Mouse (Mus musculus) ES-E14 (cell line): ENCODE data around the gene Cldn11. TPM values are rescaled to one million over a fixed set of nuclear protein-coding genes. Genes with fewer than 3 reads are reported as not detected.
"Not testable (repeated sequence)": the region's sequence is repeated elsewhere in the genome, so short reads cannot be mapped to it uniquely, and the experiment has no call there.

Experiments used
- DNase-seq: peaks from one replicate; pipeline ENCODE4 v3.0.0-alpha.2; 2013; ENCODE audit warnings: low read depth, low spot score
- H3K27ac ChIP-seq: 2 replicates; pipeline ENCODE4 v1.5.1; 2012; ENCODE audit warnings: low read depth, mild to moderate bottlenecking, low read length, moderate library complexity, mixed read lengths; ENCODE audit not compliant: poor library complexity, insufficient read depth, severe bottlenecking
- H3K36me3 ChIP-seq: 2 replicates; pipeline ENCODE4 v1.6.1; 2012; ENCODE audit warnings: mild to moderate bottlenecking, low read length, moderate library complexity, mixed read lengths; ENCODE audit not compliant: control insufficient read depth, poor library complexity, insufficient read depth, severe bottlenecking
- H3K4me1 ChIP-seq, 2 experiments: fragments of 150-350 bp in 1 of 2; sonication (generic) in 1 of 2; 2 replicates each; pipeline ENCODE4 v1.6.1; 2012; ENCODE audit warnings: low read length in 2 of 2, mild to moderate bottlenecking in 1 of 2, mixed read lengths in 1 of 2; ENCODE audit not compliant: control insufficient read depth in 2 of 2, insufficient read depth in 2 of 2, poor library complexity in 1 of 2
- H3K4me3 ChIP-seq, 2 experiments: fragments of 150-350 bp in 1 of 2; sonication (generic) in 1 of 2; 2 replicates each; pipeline ENCODE4 v1.5.1; 2012; ENCODE audit warnings: low read length in 2 of 2, low read depth in 1 of 2, mild to moderate bottlenecking in 1 of 2, mixed read lengths in 1 of 2; ENCODE audit not compliant: insufficient read depth in 1 of 2, poor library complexity in 1 of 2, severe bottlenecking in 1 of 2
- H3K9ac ChIP-seq: 2 replicates; pipeline ENCODE4 v1.6.1; 2012; ENCODE audit warnings: low read depth, mild to moderate bottlenecking, low read length, mixed read lengths; ENCODE audit not compliant: poor library complexity, insufficient read depth, severe bottlenecking
- H3K9me3 ChIP-seq: fragments of 150-350 bp; sonication (generic); 2 replicates; pipeline ENCODE4 v1.6.1; 2012; ENCODE audit warnings: low read depth, mild to moderate bottlenecking, low read length; ENCODE audit not compliant: control insufficient read depth, insufficient read depth
- CHD2 ChIP-seq: IDR thresholded peaks from 2 replicates; pipeline ENCODE4 v1.6.1; 2014; ENCODE audit warnings: mild to moderate bottlenecking, low read depth, low read length, inconsistent platforms
- HCFC1 ChIP-seq: IDR thresholded peaks from 2 replicates; pipeline ENCODE4 v1.6.1; 2012; ENCODE audit warnings: low read length, inconsistent platforms, borderline replicate concordance; ENCODE audit not compliant: insufficient read depth
- MAFK ChIP-seq: IDR thresholded peaks from 2 replicates; pipeline ENCODE4 v1.6.1; 2014; ENCODE audit warnings: mild to moderate bottlenecking, low read depth, low read length, inconsistent platforms; ENCODE audit not compliant: insufficient read depth
- ZC3H11A ChIP-seq: IDR thresholded peaks from 2 replicates; pipeline ENCODE4 v1.6.1; 2012; ENCODE audit warnings: low read depth, mild to moderate bottlenecking, inconsistent platforms, low read length, borderline replicate concordance
- ZNF384 ChIP-seq: IDR thresholded peaks from 2 replicates; pipeline ENCODE4 v1.6.1; 2012; ENCODE audit warnings: low read depth, low read length, inconsistent platforms
- in situ Hi-C, 2 experiments: fragments of 600-800 bp; cut with MboI; formaldehyde crosslinking; loops; one replicate each; pipeline ENCODE4 v1.15.1; 2025; ENCODE audit warnings: low sequenced_read_pairs in 2 of 2, inconsistent platforms in 1 of 2; ENCODE audit not compliant: unreplicated experiment in 2 of 2
- total RNA-seq: library from RNA; depleted of rRNA; stranded (reverse); fragments of 300-350 nt; gene quantifications from 2 replicates; pipeline ENCODE4 v1.2.3, GENCODE M21; 2012

The Cldn11 gene
- total RNA-seq, 1 experiment: 0.13 TPM

DNA sequence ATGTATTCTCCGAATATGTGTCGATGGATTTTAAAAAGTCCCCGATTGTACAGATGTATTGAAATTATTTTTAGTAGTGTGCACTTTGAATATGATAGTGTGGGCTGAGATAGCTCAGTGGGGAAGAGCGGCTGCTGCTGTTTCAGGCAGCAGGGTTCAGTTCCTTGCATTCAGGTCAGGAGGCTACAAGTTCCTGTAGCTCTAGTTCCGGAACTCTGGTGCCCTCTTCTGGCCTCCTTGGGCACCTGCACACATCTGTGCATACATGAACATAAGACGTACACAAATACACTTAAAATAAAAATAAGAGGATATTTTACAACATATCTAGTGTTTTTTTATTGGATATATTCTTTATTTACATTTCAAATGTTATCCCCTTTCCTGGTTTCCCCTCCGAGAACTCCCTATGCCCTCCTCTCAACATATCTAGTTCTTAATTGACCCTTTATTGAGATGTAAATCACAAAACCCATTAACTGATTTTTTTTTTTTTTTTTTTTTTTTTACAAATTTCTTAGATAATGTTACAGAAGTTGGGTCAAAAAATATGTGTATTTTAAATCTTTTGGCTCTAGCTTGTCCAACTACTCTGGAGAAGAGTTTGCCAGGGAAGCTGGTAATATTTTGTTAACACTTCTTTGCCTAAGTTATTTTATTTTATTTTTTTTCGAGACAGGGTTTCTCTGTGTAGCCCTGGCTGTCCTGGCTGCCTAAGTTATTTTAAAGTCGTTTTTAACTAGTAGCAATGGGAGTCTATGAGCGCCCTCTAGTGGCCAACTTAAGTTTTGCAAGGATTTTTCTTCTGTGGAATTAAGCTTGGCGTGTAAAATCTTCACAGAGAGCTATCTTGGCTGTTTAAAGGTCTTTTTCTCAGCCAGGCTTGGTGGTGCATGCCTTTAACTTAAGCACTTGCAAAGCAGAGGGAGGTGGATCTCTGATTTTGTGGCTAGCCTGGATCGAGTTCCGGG lies 11.0 kb upstream of the Cldn11 start:
- TF ChIP-seq MAFK: no peak
- TF ChIP-seq ZC3H11A: peak; percentile 86
- TF ChIP-seq ZNF384: peak; percentile 85
- in situ Hi-C loops: loop anchor here in 1 of 2 experiments (10.0 kb wide), 1 partner anchor 84 kb away; no protein-coding TSS in a partner anchor

DNA sequence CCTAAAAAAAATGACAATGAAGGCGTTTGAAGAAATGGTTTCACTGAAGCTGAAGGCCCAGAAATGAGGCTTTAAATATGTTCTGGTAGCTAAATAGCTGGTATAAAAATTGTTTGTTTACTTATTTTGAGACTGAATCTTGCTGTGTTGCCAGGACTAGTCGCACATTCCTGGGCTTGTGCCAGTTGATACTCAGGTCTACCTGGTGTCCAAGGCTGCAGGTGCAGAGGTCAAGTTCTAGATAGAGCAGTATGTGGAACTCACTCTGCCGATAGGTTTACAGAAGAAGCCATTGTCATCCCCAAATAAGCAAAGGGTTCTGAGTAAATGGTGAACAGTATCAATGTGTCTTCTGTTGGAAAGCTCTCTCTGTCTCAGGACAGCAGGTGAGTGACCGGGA lies 8.1 kb upstream of the Cldn11 start:
- TF ChIP-seq ZC3H11A (no peak), HCFC1 (no peak), ZNF384 (no peak), CHD2 (no peak), MAFK (no peak)
- Histone ChIP-seq H3K36me3 (no peaks in the 10 kb centered on the region), H3K9ac (no peak overlapping the region), H3K27ac (no peak overlapping the region), H3K4me1 (no peaks in the 10 kb centered on the region; a peak in 1 of 4 replicates), H3K4me3 (no peak overlapping the region), H3K9me3 (no peaks in the 10 kb centered on the region)
- in situ Hi-C loops: no loop called here
- no peak for DNase-seq

More for the DNA sequence above, 11.0 kb upstream of the Cldn11 start:
- DNase-seq: peak; percentile 83
- Histone ChIP-seq H3K9ac (no peak overlapping the region; the same call in 1 of the 2 replicates), H3K4me1 (peaks cover 4 to 5% of the 10 kb centered on the region in 2 experiments; a peak in 1 of 4 replicates), H3K4me3 (no peak overlapping the region), H3K27ac (no peak overlapping the region; the same call in 1 of the 2 replicates), H3K36me3 (no peaks in the 10 kb centered on the region), H3K9me3 (no peaks in the 10 kb centered on the region)

DNA sequence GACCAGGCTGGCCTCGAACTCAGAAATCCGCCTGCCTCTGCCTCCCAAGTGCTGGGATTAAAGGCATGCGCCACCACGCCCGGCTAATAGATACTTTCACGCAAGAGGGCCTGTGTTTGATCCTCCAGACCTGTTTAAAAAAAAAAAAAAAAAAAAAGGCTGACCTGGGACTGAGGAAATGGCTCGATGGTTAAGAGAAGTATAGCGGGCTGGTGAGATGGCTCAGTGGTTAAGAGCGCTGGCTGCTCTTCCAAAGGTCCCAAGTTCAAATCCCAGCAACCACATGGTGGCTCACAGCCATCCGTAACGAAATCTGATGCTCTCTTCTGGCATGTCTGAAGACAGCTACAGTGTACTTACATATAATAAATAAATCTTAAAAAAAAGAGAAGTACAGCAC lies 4.5 kb upstream of the Cldn11 start:
- not testable (repeated sequence) for DNase-seq, H3K9me3 ChIP-seq, H3K27ac ChIP-seq, H3K4me1 ChIP-seq, H3K9ac ChIP-seq, H3K36me3 ChIP-seq, H3K4me3 ChIP-seq
- in situ Hi-C loops: loop anchor here in 1 of 2 experiments (5.0 kb wide), 1 partner anchor 457 kb away; no protein-coding TSS in a partner anchor

DNA sequence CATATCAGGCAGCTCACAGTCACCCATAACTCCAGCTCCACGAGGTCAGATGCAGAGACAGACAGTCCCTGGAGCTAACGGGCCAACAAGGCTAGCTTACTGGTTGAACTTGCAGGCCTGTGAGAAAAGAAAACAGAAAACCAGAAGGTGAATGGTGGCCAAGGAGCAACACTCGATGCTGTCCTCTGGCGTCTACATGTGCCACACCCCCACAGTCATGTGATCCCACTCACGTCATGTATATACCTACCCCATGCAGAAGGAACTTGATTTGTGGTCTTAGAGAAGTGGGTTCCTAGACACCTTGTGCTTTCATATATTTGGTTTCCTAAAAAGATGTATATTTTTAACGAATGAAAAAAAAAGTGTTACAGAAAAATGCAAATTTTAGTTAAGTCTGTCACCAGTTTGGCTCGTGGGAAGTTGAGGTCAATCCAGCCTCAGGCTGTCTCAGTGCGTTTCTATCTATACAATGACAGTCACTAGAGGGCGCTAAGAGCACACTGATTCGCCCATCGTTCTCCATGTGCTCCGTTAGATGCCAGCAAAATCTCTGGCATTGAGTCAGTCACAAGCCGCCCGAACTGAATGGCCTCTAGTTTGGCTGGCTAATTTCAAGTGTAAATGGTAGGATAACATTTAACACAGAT lies 4.0 kb upstream of the Cldn11 start:
- DNase-seq: peak; percentile 90
- Histone ChIP-seq H3K36me3 (no peaks in the 10 kb centered on the region), H3K9ac (no peak overlapping the region), H3K4me3 (no peak overlapping the region), H3K9me3 (no peaks in the 10 kb centered on the region), H3K4me1 (no peaks in the 10 kb centered on the region; a peak in 1 of 4 replicates), H3K27ac (no peak overlapping the region)
- in situ Hi-C loops: loop anchor here in 1 of 2 experiments (5.0 kb wide), 1 partner anchor 457 kb away; no protein-coding TSS in a partner anchor
- TF ChIP-seq ZC3H11A (peak; percentile 96), CHD2 (no peak), ZNF384 (0 out of 2 replicates have a peak, but pooled peaks have one; percentile 34), MAFK (no peak), HCFC1 (no peak)
